Mouse (Mus musculus): ENCODE data around the gene Pigf. TPM values are rescaled to one million over a fixed set of nuclear protein-coding genes. Genes with fewer than 3 reads are reported as not detected.
A peak's percentile ranks its signal among the peaks of the same experiment; 100 is the strongest.
"Not testable (repeated sequence)": the region's sequence is repeated elsewhere in the genome, so short reads cannot be mapped to it uniquely, and the experiment has no call there.

Pigf gene
- total RNA-seq (2015; ENCODE audit: low replicate concordance) (11.7 TPM in 1 of 2 replicates, not detected in the other), total RNA-seq (2017; ENCODE audit: low replicate concordance) (0.42 and 6.1 TPM in 2 replicates)

DNA sequence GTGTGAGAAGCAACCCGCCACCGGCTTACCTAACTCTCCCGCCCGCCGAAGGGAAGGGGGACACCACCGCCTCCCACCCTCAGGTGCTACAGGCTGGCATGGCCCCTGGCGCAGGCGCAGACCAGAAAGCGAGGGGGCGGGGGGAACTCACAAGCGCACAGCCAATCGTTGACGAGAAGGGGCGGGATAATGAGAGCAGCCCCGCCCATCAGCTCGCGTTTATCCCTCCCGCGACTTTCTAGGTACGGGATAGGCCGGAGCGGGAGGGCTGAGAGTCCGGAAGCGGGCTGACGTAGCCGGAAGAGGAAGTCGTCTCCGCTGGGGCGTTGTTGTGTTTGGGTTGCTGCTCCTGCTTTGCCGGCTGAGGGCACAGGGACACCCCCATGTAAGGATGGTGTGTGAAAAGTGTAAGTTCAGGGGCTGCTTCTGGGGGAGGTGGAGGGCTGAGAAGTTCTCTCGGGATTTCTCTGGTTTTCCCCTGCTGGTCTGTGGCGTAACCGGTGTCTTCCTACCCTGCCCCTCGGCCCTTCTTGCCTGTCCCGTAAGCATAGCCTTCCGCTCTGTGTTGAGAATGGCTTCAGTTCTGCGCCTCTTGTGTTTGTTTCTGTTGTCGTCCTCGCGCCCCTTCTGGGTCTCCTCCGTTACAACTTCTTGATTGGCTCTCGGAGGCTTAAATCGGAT is at the start of gene Pigf, which contains the start of gene Cript:
TSS of gene Pigf (minus strand) at position 138 of the 681 bp plus-strand sequence.
TSS of gene Cript (plus strand) at position 282 of the 681 bp plus-strand sequence.
- peak; percentile 99 for ATAC-seq (replicated peaks; ENCODE audit: low FRiP score, poor library complexity, severe bottlenecking)

DNA sequence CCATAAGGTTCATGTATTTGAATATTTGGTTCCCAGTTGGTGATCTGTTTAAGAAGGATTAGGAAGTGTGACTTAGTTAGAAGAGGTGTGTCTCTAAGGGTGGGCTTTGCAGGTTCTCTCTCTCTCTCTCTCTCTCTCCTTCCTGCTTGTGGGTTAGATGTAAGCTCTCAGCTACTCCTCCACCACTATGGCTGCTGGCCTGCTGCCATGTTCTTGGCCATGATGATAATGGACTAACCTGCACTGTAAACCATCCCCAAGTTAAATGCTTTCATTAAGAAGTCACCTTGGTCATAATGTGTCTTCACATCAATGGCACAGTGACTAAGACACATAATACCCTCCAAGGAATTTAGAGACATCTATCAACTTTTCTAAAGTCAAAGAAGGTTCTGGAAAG is 48.3 kb upstream of the Pigf start:
- no peak for ATAC-seq (replicated peaks; ENCODE audit: low FRiP score, poor library complexity, severe bottlenecking)

DNA sequence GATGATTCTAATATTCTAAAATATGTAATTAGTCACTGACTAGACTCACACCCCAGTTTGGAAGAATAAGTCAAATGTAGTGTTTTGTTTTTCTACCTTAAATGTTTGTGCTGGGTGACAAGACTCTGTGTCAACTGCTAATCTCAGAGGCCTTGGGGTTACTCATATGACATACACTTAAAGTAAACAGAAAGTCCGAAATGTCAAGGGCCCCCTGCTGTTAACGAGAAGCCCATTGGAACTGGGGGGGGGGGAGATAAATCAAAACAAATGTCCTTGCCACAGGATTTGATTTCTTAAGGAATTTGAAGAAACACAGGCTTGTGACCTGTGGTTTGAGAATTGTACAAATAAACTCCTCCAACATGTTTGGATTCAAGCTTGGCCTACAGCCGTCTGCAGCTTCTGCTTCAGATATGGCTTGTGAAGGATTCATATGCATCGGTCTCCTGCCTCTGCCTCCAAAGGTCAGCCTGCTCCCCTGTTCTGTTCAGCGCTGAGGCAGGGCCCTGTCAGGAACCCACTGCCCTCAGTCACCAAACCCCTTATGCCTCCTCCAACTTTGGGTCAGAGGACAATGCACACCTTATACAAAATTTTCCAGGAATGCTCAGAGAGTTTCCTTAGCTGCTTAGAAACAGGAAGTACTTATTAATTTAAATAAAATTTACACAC is 47.7 kb upstream of the Pigf start:
- no peak for ATAC-seq (replicated peaks; ENCODE audit: low FRiP score, poor library complexity, severe bottlenecking)

DNA sequence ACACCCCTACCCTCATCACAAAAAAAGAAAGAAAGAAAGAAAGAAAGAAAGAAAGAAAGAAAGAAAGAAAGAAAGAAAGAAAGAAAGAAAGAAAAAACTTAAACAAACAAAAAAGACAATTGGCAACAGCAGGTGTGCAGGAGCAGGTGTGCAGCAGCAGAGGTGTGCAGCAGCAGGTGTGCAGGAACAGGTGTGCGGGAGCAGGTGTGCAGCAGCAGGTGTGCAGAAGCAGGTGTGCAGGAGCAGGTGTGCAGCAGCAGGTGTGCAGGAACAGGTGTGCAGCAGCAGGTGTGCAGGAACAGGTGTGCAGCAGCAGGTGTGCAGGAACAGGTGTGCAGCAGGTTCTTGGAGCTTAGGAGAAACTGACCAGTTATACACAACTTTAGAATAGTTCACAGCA is 47.0 kb upstream of the Pigf start:
- not testable (repeated sequence) for ATAC-seq (replicated peaks; ENCODE audit: low FRiP score, poor library complexity, severe bottlenecking)

DNA sequence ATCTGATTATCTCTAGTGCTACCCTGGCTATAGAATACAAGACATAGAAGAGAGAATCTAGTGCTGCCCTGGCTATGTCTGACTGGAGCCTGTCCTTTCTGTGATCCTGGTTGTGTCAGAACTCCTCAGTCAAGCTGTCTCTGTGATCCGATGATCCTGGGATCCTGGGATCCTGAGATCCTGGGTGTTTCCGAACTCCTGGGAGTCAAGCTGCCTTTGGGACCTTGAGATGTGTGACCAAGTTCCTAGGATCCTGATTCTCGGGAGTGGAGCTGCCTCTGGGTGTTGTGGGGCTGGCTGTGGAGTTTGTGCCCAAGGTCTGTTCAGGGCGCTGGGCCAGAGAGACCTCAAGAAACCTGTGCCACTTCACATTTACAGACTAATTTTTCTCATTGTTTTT is 43.8 kb upstream of the Pigf start:
- ATAC-seq (replicated peaks; ENCODE audit: low FRiP score, poor library complexity, severe bottlenecking): no peak

DNA sequence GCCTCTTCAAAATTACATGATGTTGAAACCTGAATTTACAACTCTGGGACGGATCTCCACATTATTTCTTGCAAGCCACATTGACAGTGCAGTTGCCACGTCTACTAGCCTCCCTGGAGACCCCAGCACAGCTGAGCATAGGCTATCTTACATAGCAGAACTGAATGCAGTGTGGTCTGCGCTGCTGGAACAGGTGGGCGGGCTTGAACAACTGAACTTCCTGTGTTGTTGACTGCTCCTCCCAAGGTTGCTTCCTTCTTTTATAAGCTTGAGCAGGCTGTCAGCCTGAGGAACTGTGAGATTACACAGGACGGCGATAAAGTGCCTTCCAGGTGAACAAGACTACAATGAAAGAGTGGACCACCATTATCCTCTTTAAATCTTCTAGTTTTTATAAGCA is 38.8 kb upstream of the Pigf start:
- ATAC-seq (replicated peaks; ENCODE audit: low FRiP score, poor library complexity, severe bottlenecking): no peak

DNA sequence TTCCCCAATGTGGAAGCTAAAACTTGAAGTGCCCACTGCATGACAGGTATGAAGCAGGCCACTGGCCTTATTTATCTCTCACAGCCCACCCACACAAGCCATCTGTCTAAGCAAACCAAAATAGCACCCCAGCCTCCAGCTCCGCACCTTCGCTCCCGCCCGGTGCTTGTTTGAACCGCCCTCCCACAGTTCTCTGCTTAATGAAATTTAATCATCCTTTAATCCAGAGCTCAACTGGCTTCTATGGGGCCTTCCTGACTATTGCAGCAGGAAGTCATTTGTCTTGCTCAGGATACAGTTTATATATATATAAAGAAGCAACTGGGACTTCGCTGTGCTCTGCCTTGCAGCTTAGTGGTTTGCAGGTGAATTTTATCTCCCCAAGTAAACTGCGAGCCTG is 38.3 kb upstream of the Pigf start:
- no peak for ATAC-seq (replicated peaks; ENCODE audit: low FRiP score, poor library complexity, severe bottlenecking)

DNA sequence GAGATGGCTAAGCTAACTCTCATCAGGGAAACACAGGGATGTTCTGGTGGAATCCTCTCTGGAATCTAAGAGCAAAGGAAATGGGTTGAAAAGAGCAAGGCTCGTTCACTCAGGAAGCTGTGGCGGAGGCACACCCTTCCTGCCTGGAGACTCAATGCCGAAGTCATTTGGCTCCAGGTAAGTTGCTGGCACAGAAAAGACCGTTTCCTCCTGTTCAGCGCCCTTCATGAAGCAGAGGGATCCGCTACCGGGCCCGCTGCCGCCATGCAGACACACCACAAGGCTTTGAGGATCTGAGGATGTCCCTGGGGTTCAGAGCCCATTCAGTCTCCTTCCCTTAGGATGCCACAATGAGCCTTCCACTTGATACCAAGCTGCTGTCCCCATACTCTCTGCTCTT is 37.4 kb upstream of the Pigf start:
- no peak for ATAC-seq (replicated peaks; ENCODE audit: low FRiP score, poor library complexity, severe bottlenecking)

DNA sequence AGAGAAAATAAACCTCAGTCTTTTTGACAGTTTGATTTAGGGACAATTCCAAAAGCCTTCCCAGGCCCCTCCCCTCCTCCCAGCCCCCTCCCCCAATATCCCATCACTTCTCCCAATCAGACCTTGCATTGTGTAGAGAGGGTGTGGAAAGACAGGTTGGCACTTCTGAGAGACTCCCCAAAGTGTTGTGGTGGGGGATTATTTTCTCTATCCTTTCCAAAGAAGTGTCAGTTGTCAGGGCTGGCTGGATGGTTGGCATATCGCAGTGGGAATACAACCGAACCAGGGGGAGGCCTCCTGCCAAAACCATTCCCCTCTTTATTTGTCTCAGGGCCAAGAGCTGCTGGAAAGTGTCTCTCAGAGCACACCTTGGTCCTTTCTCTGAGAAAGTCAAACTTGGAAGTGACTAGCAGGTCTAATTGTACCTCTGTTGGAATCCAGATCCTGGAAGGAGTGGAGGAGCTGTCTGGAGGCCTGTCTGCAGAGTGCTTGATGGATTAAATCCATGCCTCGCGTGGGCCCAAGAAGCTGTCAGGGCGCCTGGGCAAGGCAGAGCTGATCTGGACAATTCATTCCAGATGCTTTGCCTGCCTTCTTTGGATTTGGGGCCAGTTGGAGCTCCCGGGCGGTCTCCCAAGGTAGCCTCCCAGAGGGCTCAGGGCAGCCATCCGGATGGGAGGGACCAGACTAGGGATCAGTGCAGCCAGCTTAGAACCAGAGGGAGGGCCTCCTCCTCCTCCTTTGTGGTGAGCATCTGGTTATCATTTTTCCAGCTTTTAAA is 32.5 kb upstream of the Pigf start:
- ATAC-seq (replicated peaks; ENCODE audit: low FRiP score, poor library complexity, severe bottlenecking): no peak

DNA sequence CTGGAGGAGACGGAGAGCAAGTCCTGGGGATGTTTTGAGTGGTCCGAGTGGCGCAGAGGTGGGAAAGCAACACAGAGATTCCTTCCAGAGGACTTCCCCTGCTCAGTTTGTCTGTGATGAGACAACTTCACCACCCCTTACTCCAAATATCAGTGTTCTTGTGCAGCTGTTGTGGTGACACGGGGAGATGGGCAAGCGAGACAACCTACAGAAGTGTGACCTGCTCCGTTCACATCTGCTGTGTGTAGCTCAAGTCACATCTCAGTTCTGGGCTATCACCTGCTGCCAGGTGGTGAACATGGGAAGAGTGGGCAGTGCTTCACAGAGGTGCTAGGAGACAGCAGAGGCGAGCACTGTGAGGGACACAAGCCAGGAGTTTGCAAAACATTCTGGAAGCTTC is 31.6 kb upstream of the Pigf start:
- ATAC-seq (replicated peaks; ENCODE audit: low FRiP score, poor library complexity, severe bottlenecking): no peak

DNA sequence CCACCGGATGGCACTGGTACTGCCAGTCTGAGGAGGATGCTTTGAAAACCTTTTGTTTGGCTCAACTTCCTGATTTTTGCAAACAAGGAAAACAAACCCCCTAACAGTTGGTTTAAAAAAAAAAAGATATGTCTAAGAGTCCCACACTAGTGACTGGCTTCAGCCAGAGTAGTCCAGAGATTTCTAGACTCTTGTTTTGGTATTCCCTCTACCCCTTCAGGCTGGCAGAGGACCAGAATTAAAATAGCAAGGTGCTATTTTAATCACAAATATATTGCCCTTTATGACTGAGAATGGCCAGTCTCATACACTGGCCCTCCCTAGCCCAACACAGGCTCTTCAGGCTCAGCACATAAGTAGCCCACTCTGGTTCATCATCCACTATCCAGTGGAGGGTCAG is 30.5 kb upstream of the Pigf start:
- ATAC-seq (replicated peaks; ENCODE audit: low FRiP score, poor library complexity, severe bottlenecking): no peak

DNA sequence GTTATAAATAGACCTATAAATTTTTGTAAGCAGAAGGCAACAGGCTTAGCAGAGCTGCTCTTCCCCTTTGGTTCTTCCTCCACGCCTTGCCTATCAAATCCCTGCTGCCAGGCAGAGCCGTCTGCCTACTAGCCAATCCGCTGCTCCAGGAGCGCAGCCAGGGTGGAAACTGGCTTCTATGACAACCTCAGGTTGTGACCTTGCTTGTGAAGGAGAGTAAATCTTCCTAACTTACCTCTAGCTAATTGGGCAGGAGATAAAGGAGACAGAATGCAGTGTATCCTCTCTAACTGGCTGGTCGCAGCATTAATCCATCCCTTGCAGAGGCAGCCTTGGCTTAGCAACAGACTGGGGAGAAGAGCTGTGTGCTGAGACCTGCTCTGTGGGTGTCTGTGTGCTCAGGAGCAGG is 29.8 kb upstream of the Pigf start:
- ATAC-seq (replicated peaks; ENCODE audit: low FRiP score, poor library complexity, severe bottlenecking): no peak

DNA sequence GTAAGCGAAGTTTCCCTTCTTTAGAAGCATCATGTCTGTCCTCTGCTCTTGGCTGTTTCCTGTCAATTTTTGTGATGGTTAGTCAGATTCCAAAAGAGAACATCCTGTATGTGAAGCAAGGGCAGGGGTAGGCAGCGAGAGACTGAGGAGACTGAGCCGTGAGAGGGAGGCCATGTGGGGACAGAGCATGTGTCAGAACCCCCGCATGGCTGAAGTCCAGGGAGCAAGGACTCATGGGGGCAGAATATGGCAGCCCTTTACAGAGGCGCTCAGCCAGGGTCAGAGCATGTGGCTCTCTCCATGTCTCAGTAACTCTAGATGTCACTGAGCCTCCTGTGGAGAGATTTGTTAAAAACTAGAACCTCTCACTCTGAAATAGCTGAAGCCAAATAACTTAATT is 28.7 kb upstream of the Pigf start:
- no peak for ATAC-seq (replicated peaks; ENCODE audit: low FRiP score, poor library complexity, severe bottlenecking)

DNA sequence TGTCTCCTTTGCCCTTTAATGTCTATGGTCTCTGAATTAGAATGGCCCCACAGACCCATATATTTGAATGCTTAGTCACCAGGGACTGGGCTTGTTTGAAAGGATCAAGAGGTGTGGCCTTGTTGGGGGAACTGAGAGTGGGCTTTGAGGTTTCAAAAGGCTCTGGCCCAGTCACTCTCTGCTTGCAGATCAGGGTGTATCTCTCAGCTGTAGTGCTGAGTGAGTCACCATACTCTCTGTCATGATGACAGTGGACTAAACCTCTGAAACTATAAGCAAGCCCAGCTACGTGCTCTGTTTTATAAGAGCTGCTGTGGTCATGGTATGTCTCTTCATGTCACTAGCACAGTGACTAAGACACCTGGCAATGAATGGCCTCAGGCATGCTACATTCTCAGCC is 27.2 kb upstream of the Pigf start:
- no peak for ATAC-seq (replicated peaks; ENCODE audit: low FRiP score, poor library complexity, severe bottlenecking)

DNA sequence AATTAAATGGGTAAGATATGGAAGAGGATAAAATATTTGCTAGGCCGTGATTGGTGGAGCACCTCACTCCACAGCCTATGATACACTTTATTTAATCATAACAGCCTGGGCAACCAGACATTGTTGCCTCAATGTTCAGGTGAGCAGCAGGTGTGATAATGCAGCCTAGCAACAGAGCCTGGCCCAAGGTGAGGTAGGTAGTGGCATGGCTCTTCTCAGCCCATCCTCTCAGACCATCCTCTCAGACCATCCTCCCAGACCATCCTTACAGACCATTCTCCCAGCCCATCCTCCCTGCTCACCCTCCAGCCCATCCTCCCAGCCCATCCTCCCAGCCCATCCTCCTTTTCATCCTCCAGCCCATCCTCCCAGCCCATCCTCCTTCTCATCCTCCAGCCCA is 26.4 kb upstream of the Pigf start:
- no peak for ATAC-seq (replicated peaks; ENCODE audit: low FRiP score, poor library complexity, severe bottlenecking)

DNA sequence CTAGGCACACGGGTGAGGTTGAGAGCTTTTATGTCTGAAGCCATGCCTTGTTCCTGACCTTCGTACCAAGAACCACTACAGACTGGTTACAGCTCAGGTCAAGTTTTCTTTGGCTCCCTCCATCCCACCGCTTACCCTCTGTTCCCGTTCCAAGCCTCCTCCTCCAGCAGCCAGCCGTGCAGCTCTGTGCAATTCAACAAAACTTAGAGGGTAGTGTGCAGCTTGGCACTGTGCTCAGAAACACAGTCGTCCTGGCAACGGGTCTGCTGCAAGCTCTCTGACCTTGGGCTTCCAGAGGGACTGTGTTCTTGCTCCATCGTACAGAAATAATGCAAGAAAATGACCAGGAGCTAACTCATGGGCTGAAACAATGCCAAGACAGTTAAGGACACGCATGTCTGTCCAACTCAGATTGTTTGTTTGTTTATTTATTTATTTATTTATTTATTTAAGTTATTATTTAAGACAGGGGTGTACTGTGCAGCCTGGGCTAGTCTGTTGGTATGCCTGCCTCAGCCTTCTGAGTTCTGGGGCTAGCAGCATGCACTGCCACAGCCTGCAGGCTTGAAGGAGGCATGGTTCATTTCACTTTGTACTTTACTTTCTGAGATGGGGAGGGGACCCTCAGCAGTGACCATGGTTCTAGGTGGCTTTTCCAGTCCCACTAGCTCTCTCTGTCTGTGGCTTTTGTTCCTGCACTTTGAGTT is 25.4 kb upstream of the Pigf start:
- ATAC-seq (replicated peaks; ENCODE audit: low FRiP score, poor library complexity, severe bottlenecking): no peak

DNA sequence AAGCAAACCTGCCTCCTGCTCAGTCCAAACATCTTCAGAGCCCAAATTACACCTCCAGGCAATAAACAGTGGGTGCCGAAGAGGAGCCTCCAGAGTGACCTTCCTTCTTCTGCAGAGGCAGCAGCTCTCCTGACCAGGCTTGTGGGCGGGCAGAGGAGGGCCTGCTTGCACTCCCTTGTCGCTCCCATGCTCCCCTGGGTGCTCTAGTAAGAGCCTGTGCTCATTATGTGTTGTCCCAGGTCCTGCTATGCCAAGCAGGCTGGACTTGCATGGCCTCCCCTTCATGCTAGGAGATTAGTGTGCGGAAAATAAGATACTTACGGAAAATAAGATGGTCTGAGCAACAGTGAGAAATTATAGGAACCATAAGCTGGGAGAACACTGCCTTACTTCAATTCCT is 24.5 kb upstream of the Pigf start:
- ATAC-seq (replicated peaks; ENCODE audit: low FRiP score, poor library complexity, severe bottlenecking): no peak

DNA sequence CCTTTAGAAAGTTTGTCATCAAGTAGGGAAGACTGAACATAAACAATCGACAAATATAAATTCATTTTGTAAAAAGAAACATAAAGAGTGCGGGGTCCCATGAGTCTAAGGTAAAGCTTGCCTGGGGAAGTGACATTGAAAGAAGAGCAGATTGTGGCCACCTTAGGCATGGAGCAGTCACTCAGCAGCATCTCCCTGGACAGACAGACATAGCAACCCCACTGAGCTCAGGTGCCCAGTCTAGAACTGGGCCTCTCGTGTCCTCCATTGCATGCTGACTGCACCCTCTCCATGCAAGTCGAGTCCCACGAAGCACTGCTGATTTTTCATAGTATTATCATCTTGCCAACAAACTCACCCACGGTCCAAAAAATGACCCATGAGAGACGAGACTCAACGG is 19.6 kb upstream of the Pigf start:
- 0 out of 2 replicates have a peak, but pooled peaks have one; percentile 18 for ATAC-seq (replicated peaks; ENCODE audit: low FRiP score, poor library complexity, severe bottlenecking)

DNA sequence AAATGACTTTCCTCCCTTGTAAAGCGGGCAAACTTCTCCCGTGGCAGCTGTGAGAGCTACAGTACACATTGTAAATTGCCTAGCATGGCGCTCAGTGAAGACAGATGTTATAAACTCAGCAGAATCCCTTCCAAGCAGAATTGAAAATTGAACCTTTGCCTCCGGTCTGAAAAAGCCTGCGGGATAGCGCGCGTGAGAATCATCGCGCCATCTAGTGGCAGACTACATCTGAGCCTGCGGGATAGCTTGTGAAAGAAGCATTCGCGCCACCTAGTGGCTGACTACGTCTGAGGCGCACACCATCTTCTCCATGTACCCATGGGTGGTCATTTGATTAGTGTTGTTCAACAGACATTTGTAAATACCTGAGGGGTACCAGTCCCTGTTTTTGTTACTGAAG is 19.2 kb upstream of the Pigf start:
- ATAC-seq (replicated peaks; ENCODE audit: low FRiP score, poor library complexity, severe bottlenecking): peak; percentile 92

DNA sequence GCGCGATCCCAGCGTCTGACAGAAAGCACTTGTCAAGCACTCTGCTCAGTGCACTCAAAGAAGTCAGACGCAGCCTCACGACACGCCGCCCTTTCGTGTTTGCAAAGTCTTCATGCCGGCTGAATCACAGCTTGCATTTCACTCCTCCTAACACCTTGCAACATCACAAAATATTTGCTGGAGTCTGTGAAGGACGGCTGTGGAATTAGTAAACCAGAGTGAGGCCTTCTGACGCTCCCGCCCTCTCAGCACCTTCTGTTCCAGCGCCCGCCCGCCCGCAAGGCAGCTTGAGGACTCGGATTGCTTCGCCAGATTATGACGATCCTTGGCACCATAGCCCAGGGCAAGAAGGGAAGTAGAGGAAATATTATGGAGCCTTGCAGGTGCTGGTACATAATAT is 16.5 kb upstream of the Pigf start:
- no peak for ATAC-seq (replicated peaks; ENCODE audit: low FRiP score, poor library complexity, severe bottlenecking)
